Comparison of ENCODE assay signal across 9 mouse cellular contexts in the genomic region with DNA sequence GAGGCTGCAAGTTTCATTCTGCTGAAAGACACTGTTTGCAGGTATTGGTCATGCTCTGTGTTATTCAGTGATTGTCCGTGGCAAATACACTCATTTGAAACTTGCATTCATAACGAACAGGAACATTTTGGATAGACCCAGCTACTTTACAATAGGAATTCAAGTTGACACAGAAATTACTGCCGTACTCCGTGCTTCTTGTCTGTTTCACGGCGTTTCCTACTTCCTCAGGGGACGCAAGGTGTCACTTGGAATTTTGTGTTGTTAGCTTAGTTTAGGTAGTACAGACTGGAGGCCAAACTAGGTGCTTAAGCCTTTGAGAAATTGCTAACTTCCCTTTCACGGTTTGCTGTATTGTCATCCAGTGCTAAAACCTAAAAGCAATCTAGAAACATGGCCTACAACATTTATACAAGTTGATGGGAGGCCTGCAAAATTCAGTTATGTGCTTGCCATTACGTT. TPM values are rescaled to one million over a fixed set of nuclear protein-coding genes. Genes with fewer than 3 reads are reported as not detected.
DNase-seq lines count a peak whose midpoint lies in the region; ATAC-seq lines count a peak whose summit lies in the region.
"Had no signal": no experiment of that assay in that cellular context is flagged by ENCODE, and none has a peak within 500 bp of the region (broad histone marks: within the 10 kb centered on the region; RNA-seq: fewer than 3 reads in every experiment).

No protein-coding gene starts in this region.

- no peaks in the 10 kb centered on the region for H3K9me3 ChIP-seq in heart, embryonic 10.5 days
- H3K9me3 ChIP-seq in forebrain, embryonic 10.5 days, result no peaks in the 10 kb centered on the region
- no peaks in the 10 kb centered on the region for H3K9me3 ChIP-seq in liver, embryonic 13.5 days (replicated peaks)

- peak overlapping the region; percentile 94 for H3K4me2 ChIP-seq in liver, embryonic 13.5 days

- H3K36me3 ChIP-seq in heart, embryonic 10.5 days, result no peaks in the 10 kb centered on the region
- no peaks in the 10 kb centered on the region for H3K36me3 ChIP-seq in forebrain, embryonic 10.5 days (replicated peaks)
- H3K36me3 ChIP-seq in liver, embryonic 13.5 days, result no peaks in the 10 kb centered on the region

- DNase-seq in heart, embryonic 10.5 days (ENCODE audit: low spot score), result no peak
- DNase-seq in heart, adult 18-20 months, result no peak
- DNase-seq in A20 (ENCODE audit: low read depth, low spot score), result peak; percentile 76
- no peak for DNase-seq in forebrain, embryonic 10.5 days (ENCODE audit: extremely low spot score, low spot score)
- no peak for DNase-seq in liver, embryonic 13.5 days
- no peak for DNase-seq in left cerebral cortex, adult 9 months (ENCODE audit: low spot score in 2 of 2)
- no peak for DNase-seq in right cerebral cortex, postnatal 10 days (ENCODE audit: low spot score in 2 of 2)

- peaks cover 19% of the 10 kb centered on the region for H3K4me1 ChIP-seq in heart, embryonic 10.5 days
- H3K4me1 ChIP-seq in forebrain, embryonic 10.5 days, result peaks cover 15% of the 10 kb centered on the region
- H3K4me1 ChIP-seq in liver, embryonic 13.5 days (replicated peaks), result peaks cover 46% of the 10 kb centered on the region

- ATAC-seq in liver, embryonic 13.5 days (ENCODE audit: low read depth), result no peak
- no peak for ATAC-seq in megakaryocyte progenitor cell, adult 5-6 weeks (replicated peaks; ENCODE audit: poor library complexity)

- H3K4me3 ChIP-seq in heart, embryonic 10.5 days, result peak overlapping the region; percentile 91
- H3K4me3 ChIP-seq in forebrain, embryonic 10.5 days, result peak overlapping the region; percentile 84
- peak overlapping the region; percentile 94 for H3K4me3 ChIP-seq in liver, embryonic 13.5 days (replicated peaks)

- no peaks in the 10 kb centered on the region for H3K27me3 ChIP-seq in heart, embryonic 10.5 days (ENCODE audit: insufficient read depth, poor library complexity, severe bottlenecking)
- H3K27me3 ChIP-seq in forebrain, embryonic 10.5 days (ENCODE audit: poor library complexity, severe bottlenecking), result peaks cover 30% of the 10 kb centered on the region
- no peaks in the 10 kb centered on the region for H3K27me3 ChIP-seq in liver, embryonic 13.5 days
- H3K27me3 ChIP-seq: Patski had no signal

- peak overlapping the region; percentile 98; the same call in 1 of the 2 replicates for H3K27ac ChIP-seq in heart, embryonic 10.5 days
- no peak overlapping the region for H3K27ac ChIP-seq in forebrain, embryonic 10.5 days
- peak overlapping the region; percentile 85; the same call in 1 of the 2 replicates for H3K27ac ChIP-seq in liver, embryonic 13.5 days

- 62% methylated on average over 9 of the region's 9 CpGs for WGBS in heart, embryonic 10.5 days
- 74% methylated on average over 9 of the region's 9 CpGs for WGBS in forebrain, embryonic 10.5 days
- WGBS in liver, embryonic 13.5 days (ENCODE audit: insufficient replicate concordance), result 22% methylated on average over 9 of the region's 9 CpGs

- peak overlapping the region; percentile 95 for H3K9ac ChIP-seq in liver, embryonic 13.5 days

RNA-seq across cellular contexts. Expression of a gene that starts 1.2 kb away (rescaled TPM):
- polyA plus RNA-seq in heart, embryonic 10.5 days (2016; fragmentation: Nextera tagmentation; extraction: Ambion mirVana), result not detected in 2 replicates
- total RNA-seq in heart, adult 18-20 months (2021), result not detected
- not detected in 2 replicates for polyA plus RNA-seq in forebrain, embryonic 10.5 days (2016; fragmentation: Nextera tagmentation; extraction: Ambion mirVana)
- polyA plus RNA-seq in liver, embryonic 13.5 days (2015; fragmentation: Nextera tagmentation; extraction: Ambion mirVana), result not detected in 2 replicates
- not detected in 2 replicates for total RNA-seq in megakaryocyte progenitor cell, adult 5-6 weeks (2015)
- not detected in 2 replicates for total RNA-seq in megakaryocyte progenitor cell, adult 5-6 weeks (2017)
- polyA plus RNA-seq: Patski had no signal

RNA-seq across cellular contexts. Expression of a gene that starts 1.5 kb away (rescaled TPM):
- polyA plus RNA-seq in heart, embryonic 10.5 days (2016; fragmentation: Nextera tagmentation; extraction: Ambion mirVana), result 30.4 and 32.6 TPM in 2 replicates
- total RNA-seq in heart, adult 18-20 months (2021), result 10 to 100 TPM; 36.6 to 37.3 TPM
- 13.8 and 14.5 TPM in 2 replicates for polyA plus RNA-seq in forebrain, embryonic 10.5 days (2016; fragmentation: Nextera tagmentation; extraction: Ambion mirVana)
- 24.2 and 27.9 TPM in 2 replicates for polyA plus RNA-seq in liver, embryonic 13.5 days (2015; fragmentation: Nextera tagmentation; extraction: Ambion mirVana)
- total RNA-seq in megakaryocyte progenitor cell, adult 5-6 weeks (2015), result 78.3 and 94.5 TPM in 2 replicates
- total RNA-seq in megakaryocyte progenitor cell, adult 5-6 weeks (2017), result 123 and 143 TPM in 2 replicates
